Mouse (Mus musculus) limb, embryonic 15.5 days (tissue): ENCODE results near the gene Atp11a. TPM values are rescaled to one million over a fixed set of nuclear protein-coding genes. Genes with fewer than 3 reads are reported as not detected.

ENCODE experiments used
- ATAC-seq: fragments of 200-750 bp; cut with Nextera tagmentation; 2 replicates; pipeline ENCODE4 v1.8.0; 2017; ENCODE audit warnings: low read depth, moderate TSS enrichment; ENCODE audit not compliant: insufficient number of reproducible peaks, low FRiP score, low TSS enrichment
- H3K27ac ChIP-seq: fragments of 300-500 bp; sonication (generic); 2 replicates; pipeline ENCODE4 v1.5.1; 2015; ENCODE audit warnings: moderate library complexity, mild to moderate bottlenecking, inconsistent platforms
- H3K27me3 ChIP-seq: fragments of 300-500 bp; sonication (generic); 2 replicates; pipeline ENCODE4 v1.6.1; 2015; ENCODE audit warnings: inconsistent platforms
- H3K36me3 ChIP-seq: fragments of 300-500 bp; sonication (generic); 2 replicates; pipeline ENCODE4 v1.6.1; 2015; ENCODE audit warnings: inconsistent platforms
- H3K4me1 ChIP-seq: fragments of 300-500 bp; sonication (generic); 2 replicates; pipeline ENCODE4 v1.6.1; 2015; ENCODE audit warnings: inconsistent platforms
- H3K4me2 ChIP-seq: fragments of 300-500 bp; sonication (generic); 2 replicates; pipeline ENCODE4 v1.6.1; 2015; ENCODE audit warnings: mild to moderate bottlenecking, inconsistent platforms
- H3K4me3 ChIP-seq: fragments of 300-500 bp; sonication (generic); 2 replicates; pipeline ENCODE4 v1.5.1; 2015; ENCODE audit warnings: mild to moderate bottlenecking, inconsistent platforms
- H3K9ac ChIP-seq: fragments of 300-500 bp; sonication (generic); 2 replicates; pipeline ENCODE4 v1.6.1; 2015; ENCODE audit warnings: inconsistent platforms
- H3K9me3 ChIP-seq: fragments of 300-500 bp; sonication (generic); 2 replicates; pipeline ENCODE4 v1.6.1; 2016; ENCODE audit warnings: inconsistent platforms
- WGBS: fragments of 180-500 bp; shearing (Covaris S2); methylation state at CpG from one replicate; pipeline ENCODE4 v1.1.7; 2015; 5-methylcytosine and 5-hydroxymethylcytosine counted together
- polyA plus RNA-seq: library from polyadenylated mRNA; unstranded; fragments of >200 nt; fragmentation: Nextera tagmentation; extraction: Ambion mirVana; gene quantifications from 2 replicates; pipeline ENCODE4 v1.2.1, GENCODE M21; 2015

The Atp11a gene
- polyA plus RNA-seq, 1 experiment from 2014 or later: 19.2 TPM

DNA sequence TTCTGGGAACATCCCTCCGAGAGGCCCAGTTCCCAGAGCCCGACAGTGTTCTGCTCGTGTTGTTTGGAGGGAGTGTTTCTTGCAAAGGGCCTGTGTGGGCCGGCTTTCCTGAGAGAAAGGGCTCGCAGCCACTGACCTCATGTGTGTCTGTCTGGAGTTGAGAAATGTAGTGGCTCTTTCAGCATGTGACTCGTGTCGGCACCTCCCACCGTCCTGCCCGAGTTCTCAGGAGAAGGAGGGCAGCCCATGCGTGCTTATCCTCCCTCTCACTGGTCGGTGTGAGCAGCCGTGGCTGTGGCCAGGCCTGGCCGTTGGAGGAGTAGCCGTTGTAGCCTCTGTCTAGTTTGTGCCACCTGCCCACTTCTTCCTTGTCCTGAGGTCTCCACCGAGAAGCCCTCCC lies 99.2 kb downstream of the Atp11a start:
- WGBS: 76% methylated on average over 15 of the region's 15 CpGs
- ATAC-seq: no peak
- Histone ChIP-seq H3K9ac (no peak overlapping the region), H3K27ac (no peak overlapping the region), H3K4me1 (no peaks in the 10 kb centered on the region), H3K4me3 (no peak overlapping the region), H3K4me2 (no peak overlapping the region), H3K36me3 (peaks cover 83% of the 10 kb centered on the region), H3K9me3 (no peaks in the 10 kb centered on the region), H3K27me3 (no peaks in the 10 kb centered on the region)

DNA sequence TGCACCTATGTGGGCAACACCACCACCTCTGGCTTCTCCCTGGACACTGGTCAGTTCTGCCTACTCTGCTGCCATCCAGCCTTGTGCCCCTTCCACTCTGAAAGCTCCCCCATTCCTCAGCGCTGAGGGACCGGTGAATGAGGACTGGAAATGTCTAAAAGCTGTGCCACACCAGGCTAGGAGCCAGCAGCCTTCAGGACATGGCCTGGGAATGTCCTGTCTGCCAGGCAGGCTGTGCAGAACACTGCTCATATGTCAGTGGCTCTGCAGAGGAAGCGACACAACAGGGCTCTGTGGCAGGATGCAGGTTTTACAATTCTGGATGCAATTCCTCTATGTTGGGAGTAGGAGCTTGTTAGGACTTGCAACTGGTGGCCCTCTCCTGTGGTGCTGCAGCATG lies 106.2 kb downstream of the Atp11a start:
- Histone ChIP-seq H3K4me1 (no peaks in the 10 kb centered on the region; the same call in 1 of the 2 replicates), H3K27ac (no peak overlapping the region), H3K9me3 (no peaks in the 10 kb centered on the region), H3K36me3 (peaks cover 86% of the 10 kb centered on the region), H3K4me3 (no peak overlapping the region), H3K27me3 (no peaks in the 10 kb centered on the region), H3K9ac (no peak overlapping the region), H3K4me2 (no peak overlapping the region)
- ATAC-seq: no peak
- 78% methylated on average over 3 of the region's 3 CpGs for WGBS

DNA sequence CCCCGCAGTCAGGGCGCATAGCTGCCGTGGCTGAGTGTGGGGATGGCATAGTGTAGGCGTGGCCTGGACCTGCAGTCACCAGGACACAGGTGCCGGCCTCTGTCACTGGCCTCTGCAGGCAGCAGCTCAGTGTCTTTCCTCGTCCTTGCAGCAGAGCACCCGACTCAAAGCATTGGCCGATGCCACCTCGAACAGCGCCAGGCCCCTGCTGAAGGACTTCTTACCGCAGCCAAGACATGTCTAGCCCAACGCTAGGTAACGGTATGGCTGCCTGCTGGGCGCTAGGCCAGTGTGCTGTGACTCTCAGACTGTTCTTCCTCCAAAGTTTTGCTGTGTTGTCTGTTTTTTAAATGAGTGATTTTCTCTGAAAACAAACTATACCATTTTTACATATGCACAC lies 106.8 kb downstream of the Atp11a start:
- no peak for ATAC-seq
- H3K4me2 ChIP-seq: no peak overlapping the region
- WGBS: 85% methylated on average over 14 of the region's 14 CpGs
- no peaks in the 10 kb centered on the region for H3K9me3 ChIP-seq
- peaks cover 81% of the 10 kb centered on the region for H3K36me3 ChIP-seq
- no peak overlapping the region for H3K4me3 ChIP-seq
- no peaks in the 10 kb centered on the region; the same call in 1 of the 2 replicates for H3K4me1 ChIP-seq
- H3K27me3 ChIP-seq: no peaks in the 10 kb centered on the region
- H3K27ac ChIP-seq: no peak overlapping the region
- no peak overlapping the region for H3K9ac ChIP-seq

DNA sequence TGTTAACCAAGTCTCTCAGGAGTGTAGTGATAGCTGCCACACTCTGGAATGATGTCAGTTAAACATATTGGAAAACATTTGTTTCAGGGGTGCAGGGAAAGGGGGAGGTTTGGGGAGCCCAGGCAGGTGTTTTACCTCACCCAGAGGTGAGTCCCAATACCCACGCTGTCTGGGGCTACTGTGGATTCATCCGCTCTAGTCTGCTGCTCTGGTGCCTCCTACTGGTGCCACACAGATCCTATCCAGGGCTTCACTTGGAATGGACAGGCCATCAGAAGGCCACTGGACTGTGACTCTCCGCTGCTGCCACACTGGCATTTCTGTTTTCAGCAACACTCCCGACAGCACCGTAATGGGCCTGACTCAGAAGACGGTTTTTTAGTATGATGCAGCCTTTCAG lies 109.0 kb downstream of the Atp11a start:
- ATAC-seq: no peak
- 74% methylated on average over 6 of the region's 6 CpGs for WGBS
- no peak overlapping the region for H3K9ac ChIP-seq
- H3K36me3 ChIP-seq: peaks cover 60% of the 10 kb centered on the region
- no peak overlapping the region for H3K4me2 ChIP-seq
- H3K9me3 ChIP-seq: no peaks in the 10 kb centered on the region
- H3K27ac ChIP-seq: no peak overlapping the region
- H3K4me1 ChIP-seq: no peaks in the 10 kb centered on the region; the same call in 1 of the 2 replicates
- H3K27me3 ChIP-seq: no peaks in the 10 kb centered on the region
- no peak overlapping the region for H3K4me3 ChIP-seq

DNA sequence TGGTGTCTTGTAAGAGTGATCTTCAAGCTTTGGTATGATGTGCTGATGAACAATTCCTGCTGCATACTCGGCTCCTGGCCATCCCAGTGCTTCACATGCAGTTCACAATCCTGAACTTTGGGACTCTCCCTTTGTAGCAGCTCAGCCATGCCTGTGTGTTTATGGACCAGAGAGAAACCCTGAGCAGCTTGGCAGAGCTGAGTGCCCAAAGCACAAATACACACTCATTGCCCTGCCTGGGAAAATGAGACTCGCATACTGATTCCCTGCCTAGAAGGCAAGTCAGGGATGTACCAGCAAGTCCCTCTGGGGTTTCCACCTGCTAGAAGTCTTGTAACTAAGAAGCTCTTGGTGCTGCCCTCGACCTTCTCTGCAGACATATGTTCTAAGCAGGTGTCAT lies 112.8 kb downstream of the Atp11a start:
- H3K4me3 ChIP-seq: no peak overlapping the region
- H3K27me3 ChIP-seq: peaks cover 17% of the 10 kb centered on the region; the same call in 1 of the 2 replicates
- 72% methylated on average over 3 of the region's 3 CpGs for WGBS
- H3K9ac ChIP-seq: no peak overlapping the region
- no peaks in the 10 kb centered on the region for H3K9me3 ChIP-seq
- peaks cover 24% of the 10 kb centered on the region for H3K36me3 ChIP-seq
- H3K4me2 ChIP-seq: no peak overlapping the region
- no peak overlapping the region for H3K27ac ChIP-seq
- no peak for ATAC-seq
- peaks cover 12% of the 10 kb centered on the region for H3K4me1 ChIP-seq

DNA sequence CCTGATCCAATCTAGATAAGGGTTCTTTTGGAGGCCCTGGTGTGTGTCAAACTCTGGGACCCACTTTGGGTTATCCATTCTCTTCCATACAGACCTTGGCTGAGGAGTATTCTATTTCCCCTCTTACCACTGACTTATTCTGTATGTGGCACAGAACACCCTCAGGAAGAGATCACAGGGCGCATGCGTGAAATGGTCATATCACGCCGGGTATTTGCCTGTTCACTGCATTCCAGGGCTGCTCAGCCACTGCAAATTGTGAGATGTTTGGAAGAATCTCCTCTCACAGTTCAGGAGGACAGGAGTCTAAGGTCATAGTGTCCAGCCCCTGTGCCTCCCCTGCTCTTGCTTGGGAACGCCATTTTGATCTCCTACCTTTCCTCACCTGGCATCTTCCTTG lies 113.8 kb downstream of the Atp11a start:
- Histone ChIP-seq H3K9ac (no peak overlapping the region), H3K36me3 (peaks cover 14% of the 10 kb centered on the region; the same call in 1 of the 2 replicates), H3K27ac (no peak overlapping the region), H3K27me3 (peaks cover 21% of the 10 kb centered on the region), H3K4me2 (no peak overlapping the region), H3K4me1 (peaks cover 12% of the 10 kb centered on the region), H3K4me3 (no peak overlapping the region), H3K9me3 (no peaks in the 10 kb centered on the region)
- 86% methylated on average over 5 of the region's 5 CpGs for WGBS
- no peak for ATAC-seq

DNA sequence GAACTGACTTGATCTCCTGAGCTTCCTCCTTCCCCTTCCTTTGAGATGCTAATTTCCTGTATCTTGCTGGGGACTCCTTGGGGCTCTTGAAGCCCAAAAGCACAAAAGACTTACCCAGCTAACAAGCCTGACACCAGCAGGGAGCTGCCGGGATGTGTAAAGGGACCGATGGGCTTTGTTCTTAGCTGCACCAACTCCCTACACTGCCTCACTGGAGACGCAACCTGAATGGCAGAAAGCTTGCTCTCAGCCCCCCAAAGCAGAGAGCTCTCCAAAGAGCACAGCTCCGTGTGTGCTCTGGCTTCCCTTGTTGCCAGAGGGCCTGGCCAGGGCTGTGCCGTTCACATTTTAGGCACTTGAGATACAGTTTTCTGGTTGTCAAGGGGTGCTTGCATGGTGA lies 114.6 kb downstream of the Atp11a start:
- 17% methylated on average over 5 of the region's 5 CpGs for WGBS
- 0 out of 2 replicates have a peak, but pooled peaks cover 7% of the 10 kb centered on the region for H3K36me3 ChIP-seq
- H3K27me3 ChIP-seq: peaks cover 21% of the 10 kb centered on the region
- no peaks in the 10 kb centered on the region for H3K9me3 ChIP-seq
- no peak overlapping the region for H3K4me2 ChIP-seq
- H3K4me1 ChIP-seq: peaks cover 12% of the 10 kb centered on the region
- ATAC-seq: no peak
- H3K9ac ChIP-seq: no peak overlapping the region
- H3K27ac ChIP-seq: no peak overlapping the region
- H3K4me3 ChIP-seq: no peak overlapping the region

DNA sequence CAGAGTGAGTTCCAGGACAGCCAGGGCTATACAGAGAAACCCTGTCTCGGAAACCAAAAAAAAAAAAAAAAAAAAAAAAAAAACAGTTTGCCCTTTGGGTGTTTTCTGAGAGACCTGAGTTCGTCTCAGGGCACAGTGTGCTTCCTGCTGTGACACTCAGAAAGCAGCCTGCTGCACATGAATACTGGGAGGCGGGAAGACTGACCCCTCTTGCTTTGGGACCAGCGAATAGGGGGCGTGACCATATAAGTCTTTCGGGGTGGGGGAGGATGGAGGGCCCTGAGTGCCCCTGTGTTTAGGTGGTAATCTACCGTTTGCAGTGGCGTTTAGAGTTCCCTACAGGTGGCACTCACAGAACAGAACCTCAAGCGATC lies 116.2 kb downstream of the Atp11a start:
- Histone ChIP-seq H3K27ac (no peak overlapping the region), H3K27me3 (peaks cover 21% of the 10 kb centered on the region), H3K4me2 (peak overlapping the region; percentile 84), H3K4me3 (peak overlapping the region; percentile 49), H3K9ac (no peak overlapping the region), H3K4me1 (peaks cover 12% of the 10 kb centered on the region), H3K9me3 (no peaks in the 10 kb centered on the region), H3K36me3 (no peaks in the 10 kb centered on the region)
- no peak for ATAC-seq
- WGBS: 8% methylated on average over 9 of the region's 9 CpGs

DNA sequence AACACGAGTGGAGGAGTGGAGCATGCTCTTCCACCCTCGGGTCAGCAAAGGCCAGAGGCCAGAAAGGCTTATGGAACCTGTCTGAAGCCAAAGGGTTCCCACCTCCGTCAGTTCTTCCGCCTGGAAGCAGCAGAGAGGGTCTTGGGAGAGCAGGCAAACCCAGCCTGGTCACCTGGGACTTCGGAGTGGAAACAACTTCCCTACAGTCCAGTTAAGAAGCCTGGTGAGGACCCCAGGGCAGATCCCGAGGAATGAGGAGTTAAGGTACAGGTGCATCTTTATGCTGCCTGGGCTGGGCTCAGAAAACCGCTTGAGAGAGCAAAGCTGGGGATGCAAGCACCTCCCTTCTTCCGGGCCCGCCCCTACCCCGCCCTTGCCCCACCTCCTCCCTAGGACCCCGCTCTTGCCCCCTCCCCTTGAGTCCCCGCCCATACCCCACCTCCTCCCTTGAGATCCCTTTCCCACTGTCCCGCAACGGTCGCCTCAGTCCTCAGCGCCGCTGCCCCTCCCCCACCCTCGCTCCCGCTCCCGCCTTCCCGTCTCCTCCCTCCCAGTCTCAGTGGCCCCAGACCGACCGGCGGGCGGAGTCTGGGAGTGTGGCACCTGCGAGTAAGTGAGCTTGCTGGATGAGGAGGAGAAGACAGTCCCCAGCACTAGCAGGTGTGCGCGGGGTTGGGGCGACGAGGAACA lies 116.7 kb downstream of the Atp11a start, which contains the start of gene Mcf2l:
Gene Mcf2l (plus strand): TSS at position 450 of the 690 bp plus-strand sequence.
- Histone ChIP-seq H3K9ac (no peak within 1 kb of the TSS), H3K27ac (no peak within 1 kb of the TSS), H3K9me3 (no peaks in the 10 kb centered on the region), H3K36me3 (no peaks in the 10 kb centered on the region), H3K4me1 (peaks cover 12% of the 10 kb centered on the region), H3K27me3 (peaks cover 21% of the 10 kb centered on the region), H3K4me2 (peak within 1 kb of the TSS; percentile 84), H3K4me3 (peak within 1 kb of the TSS; percentile 49)
- WGBS: 2% methylated on average over 27 of the region's 30 CpGs
- no peak for ATAC-seq

DNA sequence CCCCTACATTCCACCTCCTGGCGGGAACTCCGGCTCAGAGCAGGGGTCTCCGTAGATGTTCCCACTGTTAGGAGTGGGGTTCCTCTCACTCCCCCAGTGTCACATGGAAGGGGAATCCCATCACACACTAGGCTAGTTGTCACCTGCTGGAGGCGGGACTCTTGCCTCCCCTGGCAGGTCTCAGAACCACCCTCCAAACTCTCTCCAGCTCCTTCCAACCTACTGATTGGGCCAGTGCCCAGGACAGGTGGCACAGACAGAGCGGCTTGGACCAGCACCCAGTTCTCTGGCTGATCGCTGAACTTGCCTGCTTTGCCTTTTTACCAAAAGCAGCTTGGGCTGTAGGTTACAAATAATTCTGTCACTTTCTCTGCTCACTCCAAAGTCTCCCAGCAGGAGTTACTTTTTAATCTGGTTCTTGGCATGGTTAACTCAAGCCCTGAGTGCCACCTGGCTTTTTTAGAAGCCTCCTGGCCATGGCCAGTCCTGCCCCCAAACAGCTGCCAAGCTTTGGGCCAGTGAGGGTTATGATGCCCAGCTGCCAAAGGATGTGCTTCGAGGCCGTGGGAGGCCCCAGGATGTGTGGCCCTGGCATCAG lies 117.5 kb downstream of the Atp11a start:
- H3K9me3 ChIP-seq: no peaks in the 10 kb centered on the region
- no peak overlapping the region for H3K9ac ChIP-seq
- H3K4me3 ChIP-seq: peak overlapping the region; percentile 49
- ATAC-seq: no peak
- H3K36me3 ChIP-seq: no peaks in the 10 kb centered on the region
- WGBS: 19% methylated on average over 8 of the region's 8 CpGs
- H3K4me1 ChIP-seq: peaks cover 12% of the 10 kb centered on the region
- H3K27ac ChIP-seq: no peak overlapping the region
- H3K4me2 ChIP-seq: peak overlapping the region; percentile 84
- peaks cover 21% of the 10 kb centered on the region for H3K27me3 ChIP-seq

DNA sequence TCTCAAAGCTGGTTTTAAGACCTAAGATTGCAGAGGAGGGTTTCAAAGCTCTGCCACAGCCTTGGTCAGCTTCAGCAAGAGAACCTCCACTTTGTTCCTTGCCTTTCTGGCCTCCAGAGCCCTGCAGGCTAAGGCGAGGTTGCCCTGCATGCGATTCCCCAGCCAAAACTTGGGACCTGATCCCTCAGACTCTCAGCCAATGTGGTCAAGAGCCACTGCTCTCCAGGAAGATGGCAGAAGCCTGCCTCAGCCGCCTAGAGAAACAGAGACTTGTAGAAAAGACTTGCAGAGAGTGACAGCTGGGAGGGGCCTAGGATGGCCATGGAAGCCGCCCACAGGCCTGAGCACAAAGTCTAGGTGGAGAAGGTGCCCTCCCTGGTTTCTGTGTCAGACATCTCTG lies 118.2 kb downstream of the Atp11a start:
- Histone ChIP-seq H3K36me3 (no peaks in the 10 kb centered on the region), H3K4me3 (no peak overlapping the region), H3K9me3 (no peaks in the 10 kb centered on the region), H3K27me3 (peaks cover 21% of the 10 kb centered on the region), H3K4me1 (peaks cover 12% of the 10 kb centered on the region), H3K4me2 (no peak overlapping the region), H3K9ac (no peak overlapping the region), H3K27ac (no peak overlapping the region)
- 81% methylated on average over 4 of the region's 4 CpGs for WGBS
- ATAC-seq: no peak

DNA sequence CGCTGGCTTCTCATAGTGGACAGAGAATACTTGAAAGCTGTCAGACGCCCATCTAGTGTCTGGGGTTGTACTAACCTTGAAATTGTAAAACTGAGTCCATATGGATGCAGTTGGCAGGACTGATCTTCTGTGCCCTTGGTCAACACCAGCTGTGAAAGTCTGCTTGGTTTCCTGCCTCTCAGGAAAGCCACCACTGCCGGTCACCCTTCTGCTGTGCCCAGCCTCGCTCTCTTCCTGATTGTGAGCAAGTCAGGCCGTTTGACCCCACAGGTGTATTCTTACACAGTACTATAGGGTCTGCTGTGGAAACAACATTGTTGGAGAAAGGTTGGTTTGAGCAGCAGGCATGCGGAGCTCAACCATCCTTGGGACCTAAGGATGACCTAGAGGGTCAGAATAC lies 120.3 kb downstream of the Atp11a start:
- Histone ChIP-seq H3K27ac (no peak overlapping the region), H3K27me3 (peaks cover 15% of the 10 kb centered on the region), H3K36me3 (no peaks in the 10 kb centered on the region), H3K4me2 (no peak overlapping the region), H3K9me3 (no peaks in the 10 kb centered on the region), H3K4me3 (no peak overlapping the region), H3K4me1 (peaks cover 12% of the 10 kb centered on the region), H3K9ac (no peak overlapping the region)
- 70% methylated on average over 6 of the region's 6 CpGs for WGBS
- no peak for ATAC-seq
